ENCODE assay signal across 10 mouse cellular contexts in genomic region chr13:52153576-52153975, GRCm38 (mm10).
A peak's percentile ranks its signal among the peaks of the same experiment; 100 is the strongest.
DNase-seq lines count a peak whose midpoint lies in the region; ATAC-seq lines count a peak whose summit lies in the region.
"Had no signal": no experiment of that assay in that cellular context is flagged by ENCODE, and none has a peak within 500 bp of the region (broad histone marks: within the 10 kb centered on the region; RNA-seq: fewer than 3 reads in every experiment).

No protein-coding gene starts in this region.

- no peak overlapping the region for H3K27ac ChIP-seq in liver, embryonic 16.5 days (ENCODE audit: low read length)

- peak; percentile 46 for DNase-seq in gastrocnemius, adult 18-20 months (ENCODE audit: low spot score)
- DNase-seq in gastrocnemius, adult 8-10 months (ENCODE audit: low spot score in 2 of 2) = no peak
- peak; percentile 9 to 30 for DNase-seq in left cerebral cortex, postnatal 10 days (ENCODE audit: extremely low spot score in 1 of 2, low spot score in 2 of 2)
- no peak for DNase-seq in left cerebral cortex, postnatal 25 days (ENCODE audit: low spot score in 2 of 2)
- peak; percentile 15 for DNase-seq in brain, adult 2 months (ENCODE audit: low read depth, low spot score)
- no peak for DNase-seq in embryo, embryonic 9.5 days (ENCODE audit: extremely low spot score)
- DNase-seq: cerebellum, postnatal 36 days; kidney, postnatal 36 days had no signal

- 27% methylated on average over 4 of the region's 4 CpGs for whole genome bisulfite sequencing in liver, embryonic 16.5 days (ENCODE audit: insufficient replicate concordance)

- no peaks in the 10 kb centered on the region for H3K27me3 ChIP-seq in liver, embryonic 16.5 days (ENCODE audit: control insufficient read depth, insufficient read depth, low read depth, low read length)

- H3K9me3 ChIP-seq in liver, embryonic 16.5 days (replicated peaks; ENCODE audit: control insufficient read depth, low read length) = no peaks in the 10 kb centered on the region

- H3K36me3 ChIP-seq in liver, embryonic 16.5 days (ENCODE audit: control insufficient read depth, insufficient read depth) = no peaks in the 10 kb centered on the region

- H3K4me1 ChIP-seq in liver, embryonic 16.5 days (ENCODE audit: control insufficient read depth, low read depth, low read length) = peaks cover 2% of the 10 kb centered on the region

- no peak overlapping the region for H3K4me3 ChIP-seq in liver, embryonic 16.5 days (ENCODE audit: low read depth, low read length)

- intact Hi-C loops in left cerebral cortex, postnatal 10 days (cut with DNase I) = loop anchor here (2.0 to 5.0 kb wide), 2 partner anchors 63 to 306 kb away; partner anchors contain the start of gene Gadd45g
- intact Hi-C loops in left cerebral cortex, postnatal 25 days (cut with DNase I) = no loop called here

- H3K9ac ChIP-seq in liver, embryonic 16.5 days (ENCODE audit: low read depth, low read length) = no peak overlapping the region
- H3K9ac ChIP-seq: hindbrain, embryonic 14.5 days had no signal

- ATAC-seq in liver, embryonic 16.5 days (ENCODE audit: low read depth) = peak; percentile 36; the same call in 1 of the 2 replicates

- no peak overlapping the region for H3K4me2 ChIP-seq in liver, embryonic 16.5 days (ENCODE audit: low read depth, low read length)
- H3K4me2 ChIP-seq: hindbrain, embryonic 14.5 days had no signal

Comparison
In these comparisons a context has a peak if more than half of its experiments do, and no peak if none do; other contexts are left out.
1. DNase-seq: peak in gastrocnemius, adult 18-20 months (single experiment), left cerebral cortex, postnatal 10 days (2 of 2) and brain, adult 2 months (single experiment); none in gastrocnemius, adult 8-10 months (0 of 2), left cerebral cortex, postnatal 25 days (0 of 2) and embryo, embryonic 9.5 days (single experiment).